Mouse (Mus musculus): Measurements from ENCODE around the gene Ppp4c. TPM values are rescaled to one million over a fixed set of nuclear protein-coding genes. Genes with fewer than 3 reads are reported as not detected.

The Ppp4c gene
- polyA plus RNA-seq, 1 experiment = 184 TPM

DNA sequence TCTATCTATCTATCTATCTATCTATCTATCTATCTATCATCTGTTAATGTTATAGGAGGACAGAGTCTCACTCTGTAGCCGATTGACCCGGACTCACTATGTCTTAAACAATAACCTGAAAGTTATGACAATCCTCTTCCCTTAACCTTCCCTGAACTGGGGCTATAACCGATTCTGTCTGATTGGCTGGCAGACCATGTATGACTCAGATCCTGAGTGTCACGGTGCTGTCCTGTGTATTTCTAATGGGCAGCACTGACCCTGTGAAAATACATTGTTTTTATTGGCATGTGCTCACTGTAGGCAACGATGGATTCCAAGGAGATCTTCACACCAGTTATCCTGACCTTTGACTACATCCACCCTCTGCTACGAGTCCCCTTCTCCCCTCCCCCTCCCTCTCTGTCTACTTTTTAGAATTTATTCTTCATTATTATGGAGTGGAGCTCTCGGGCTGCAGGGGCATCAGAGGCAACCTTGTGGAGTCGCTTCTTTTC lies 23.5 kb upstream of the Ppp4c start:
- no peak overlapping the region for H3K27ac ChIP-seq (ENCODE audit: insufficient read depth, low read length)
- no peak for DNase-seq (ENCODE audit: low read depth in 1 of 2, low spot score in 2 of 2)
- 71% methylated on average over 8 of the region's 8 CpGs for WGBS
- H3K36me3 ChIP-seq (ENCODE audit: control insufficient read depth, insufficient read depth, low read length) = no peaks in the 10 kb centered on the region
- H3K4me3 ChIP-seq (ENCODE audit: extremely low read depth, insufficient read depth, insufficient read length) = no peak overlapping the region
- TF ChIP-seq CTCF (IDR thresholded peaks at IDR 0.05; ENCODE audit: extremely low read depth, insufficient read depth, insufficient read length, insufficient replicate concordance) = no peak
- no peak for TF ChIP-seq POLR2A (IDR thresholded peaks at IDR 0.05; ENCODE audit: low read depth, low read length)
- H3K27me3 ChIP-seq (ENCODE audit: control insufficient read depth, insufficient read depth, low read length) = no peaks in the 10 kb centered on the region
- no peaks in the 10 kb centered on the region for H3K4me1 ChIP-seq (ENCODE audit: control insufficient read depth, insufficient read depth, insufficient read length)

DNA sequence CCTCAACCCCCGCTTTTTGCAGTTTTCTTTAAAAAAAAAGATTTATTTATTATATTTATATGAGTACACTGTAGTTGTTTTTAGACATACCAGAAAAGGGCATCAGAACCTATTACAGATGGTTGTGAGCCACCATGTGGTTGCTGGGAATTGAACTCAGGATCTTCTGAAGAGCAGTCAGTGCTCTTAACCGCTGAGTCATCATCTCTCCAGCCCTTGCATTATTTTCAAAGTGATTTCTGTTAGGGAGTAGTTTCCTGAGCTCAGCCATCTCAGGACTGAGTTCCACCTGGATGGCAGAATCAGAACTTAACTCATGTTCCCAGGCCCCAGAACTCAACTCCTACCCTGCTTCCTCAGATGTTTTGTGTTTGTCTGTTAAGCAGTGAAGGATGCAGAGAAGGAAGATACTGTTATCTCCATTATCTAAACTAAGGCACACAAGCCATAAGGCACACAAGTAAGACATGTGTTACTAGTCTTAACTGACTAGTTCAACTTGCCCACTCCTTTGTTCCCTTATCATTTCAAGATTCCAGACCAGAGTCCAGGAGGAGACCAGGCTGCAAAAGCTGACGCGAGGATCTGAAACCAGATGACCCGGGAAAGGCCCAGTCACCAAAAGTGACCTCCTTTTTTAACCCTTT lies 17.6 kb upstream of the Ppp4c start:
- Histone ChIP-seq H3K4me3 (ENCODE audit: extremely low read depth, insufficient read depth, insufficient read length) (no peak overlapping the region), H3K4me1 (ENCODE audit: control insufficient read depth, insufficient read depth, insufficient read length) (no peaks in the 10 kb centered on the region; the same call in none of the 2 replicates), H3K27ac (ENCODE audit: insufficient read depth, low read length) (no peak overlapping the region), H3K27me3 (ENCODE audit: control insufficient read depth, insufficient read depth, low read length) (no peaks in the 10 kb centered on the region), H3K36me3 (ENCODE audit: control insufficient read depth, insufficient read depth, low read length) (no peaks in the 10 kb centered on the region)
- WGBS = 76% methylated on average over 5 of the region's 5 CpGs
- no peak for TF ChIP-seq POLR2A (IDR thresholded peaks at IDR 0.05; ENCODE audit: low read depth, low read length)
- TF ChIP-seq CTCF (IDR thresholded peaks at IDR 0.05; ENCODE audit: extremely low read depth, insufficient read depth, insufficient read length, insufficient replicate concordance) = no peak
- no peak for DNase-seq (ENCODE audit: low read depth in 1 of 2, low spot score in 2 of 2)

DNA sequence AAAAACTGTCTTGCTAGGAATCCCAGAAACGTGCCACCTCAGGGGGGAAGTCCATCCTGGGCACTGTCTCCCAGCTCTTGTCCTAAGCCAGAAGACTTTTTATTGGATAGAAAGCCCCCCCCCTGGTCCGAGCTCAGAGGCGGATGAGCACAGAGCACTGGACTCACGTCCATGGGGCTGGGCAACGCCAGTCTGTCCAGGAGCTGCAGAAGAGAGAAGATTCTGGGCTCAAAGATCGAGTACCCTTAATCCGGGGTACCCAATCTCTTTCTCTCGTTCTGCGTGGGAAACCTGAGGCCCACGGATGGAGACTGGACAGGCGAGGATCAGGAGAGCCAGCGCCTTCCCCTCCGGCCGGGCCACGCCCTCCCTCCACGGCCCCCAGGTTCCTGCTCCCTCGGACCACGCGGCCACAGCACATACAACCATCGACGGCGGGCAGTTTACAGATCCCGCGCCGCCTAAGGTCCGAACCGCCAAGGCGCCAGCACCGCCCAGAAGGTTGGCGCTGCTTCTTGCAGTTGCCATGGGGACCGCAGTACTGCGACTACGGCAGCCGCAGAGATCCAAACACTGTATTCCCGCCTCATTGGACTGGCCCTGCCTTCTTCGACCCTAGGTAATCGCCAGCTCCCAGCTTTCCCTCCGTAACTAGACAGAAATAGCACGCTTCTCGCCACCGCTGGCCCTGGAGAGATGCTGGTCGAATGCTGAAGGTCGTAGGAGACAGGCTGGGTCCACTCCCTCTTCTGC lies 16.6 kb upstream of the Ppp4c start:
- H3K27ac ChIP-seq (ENCODE audit: insufficient read depth, low read length) = no peak overlapping the region
- H3K27me3 ChIP-seq (ENCODE audit: control insufficient read depth, insufficient read depth, low read length) = no peaks in the 10 kb centered on the region
- no peaks in the 10 kb centered on the region; the same call in none of the 2 replicates for H3K4me1 ChIP-seq (ENCODE audit: control insufficient read depth, insufficient read depth, insufficient read length)
- no peaks in the 10 kb centered on the region for H3K36me3 ChIP-seq (ENCODE audit: control insufficient read depth, insufficient read depth, low read length)
- peak overlapping the region; percentile 53 for H3K4me3 ChIP-seq (ENCODE audit: extremely low read depth, insufficient read depth, insufficient read length)
- DNase-seq (ENCODE audit: low read depth in 1 of 2, low spot score in 2 of 2) = peak in 1 of 2 experiments; percentile 55
- 2% methylated on average over 43 of the region's 43 CpGs for WGBS
- no peak for TF ChIP-seq CTCF (IDR thresholded peaks at IDR 0.05; ENCODE audit: extremely low read depth, insufficient read depth, insufficient read length, insufficient replicate concordance)
- no peak for TF ChIP-seq POLR2A (IDR thresholded peaks at IDR 0.05; ENCODE audit: low read depth, low read length)

DNA sequence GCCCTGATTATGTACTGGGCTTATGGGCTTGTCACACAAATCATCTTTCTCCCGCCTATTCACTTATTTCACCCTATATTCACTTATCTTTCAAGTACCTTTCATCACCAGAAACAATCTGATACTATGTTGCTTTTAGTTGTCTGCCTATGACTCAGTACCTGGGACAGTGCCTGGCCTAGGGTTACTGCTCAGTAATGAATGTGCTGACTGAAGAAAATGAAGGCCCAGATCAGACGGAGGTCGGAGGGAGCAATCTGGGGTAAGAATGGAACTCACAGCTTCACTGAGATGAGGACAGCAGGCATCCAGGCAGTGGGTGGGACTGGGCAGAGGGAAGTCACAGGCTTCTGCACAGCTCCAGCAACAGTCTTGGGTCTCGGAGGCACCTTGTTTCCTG lies 15.1 kb upstream of the Ppp4c start:
- Histone ChIP-seq H3K27ac (ENCODE audit: insufficient read depth, low read length) (no peak overlapping the region), H3K27me3 (ENCODE audit: control insufficient read depth, insufficient read depth, low read length) (no peaks in the 10 kb centered on the region), H3K4me3 (ENCODE audit: extremely low read depth, insufficient read depth, insufficient read length) (no peak overlapping the region), H3K4me1 (ENCODE audit: control insufficient read depth, insufficient read depth, insufficient read length) (no peaks in the 10 kb centered on the region; the same call in none of the 2 replicates), H3K36me3 (ENCODE audit: control insufficient read depth, insufficient read depth, low read length) (no peaks in the 10 kb centered on the region)
- TF ChIP-seq CTCF (IDR thresholded peaks at IDR 0.05; ENCODE audit: extremely low read depth, insufficient read depth, insufficient read length, insufficient replicate concordance) = no peak
- no peak for TF ChIP-seq POLR2A (IDR thresholded peaks at IDR 0.05; ENCODE audit: low read depth, low read length)
- no peak for DNase-seq (ENCODE audit: low read depth in 1 of 2, low spot score in 2 of 2)
- 82% methylated on average over 4 of the region's 4 CpGs for WGBS

DNA sequence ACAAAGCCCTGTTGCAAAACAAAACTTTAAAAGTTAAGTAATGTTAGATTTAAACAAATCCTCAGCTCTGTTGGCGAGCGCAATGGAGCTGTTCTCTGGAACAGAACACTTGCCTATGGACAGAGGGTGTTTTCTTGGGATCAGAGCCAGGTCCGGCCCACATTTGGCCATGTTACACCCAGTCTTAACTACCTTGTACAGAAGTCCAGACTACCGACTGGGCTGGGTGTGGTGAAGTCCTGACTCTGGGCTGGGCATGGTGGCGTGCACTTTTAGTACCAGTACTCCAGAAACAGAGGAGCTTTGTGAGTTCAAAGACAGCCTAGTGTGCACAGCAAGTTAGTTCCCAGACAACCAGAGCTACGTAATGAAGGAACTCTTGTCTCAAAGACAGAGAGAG lies 14.7 kb upstream of the Ppp4c start:
- H3K36me3 ChIP-seq (ENCODE audit: control insufficient read depth, insufficient read depth, low read length) = no peaks in the 10 kb centered on the region
- no peaks in the 10 kb centered on the region; the same call in none of the 2 replicates for H3K4me1 ChIP-seq (ENCODE audit: control insufficient read depth, insufficient read depth, insufficient read length)
- no peak overlapping the region for H3K27ac ChIP-seq (ENCODE audit: insufficient read depth, low read length)
- H3K4me3 ChIP-seq (ENCODE audit: extremely low read depth, insufficient read depth, insufficient read length) = no peak overlapping the region
- no peak for DNase-seq (ENCODE audit: low read depth in 1 of 2, low spot score in 2 of 2)
- no peaks in the 10 kb centered on the region for H3K27me3 ChIP-seq (ENCODE audit: control insufficient read depth, insufficient read depth, low read length)
- TF ChIP-seq POLR2A (IDR thresholded peaks at IDR 0.05; ENCODE audit: low read depth, low read length) (no peak), CTCF (IDR thresholded peaks at IDR 0.05; ENCODE audit: extremely low read depth, insufficient read depth, insufficient read length, insufficient replicate concordance) (no peak)
- WGBS = 81% methylated on average over 6 of the region's 6 CpGs

DNA sequence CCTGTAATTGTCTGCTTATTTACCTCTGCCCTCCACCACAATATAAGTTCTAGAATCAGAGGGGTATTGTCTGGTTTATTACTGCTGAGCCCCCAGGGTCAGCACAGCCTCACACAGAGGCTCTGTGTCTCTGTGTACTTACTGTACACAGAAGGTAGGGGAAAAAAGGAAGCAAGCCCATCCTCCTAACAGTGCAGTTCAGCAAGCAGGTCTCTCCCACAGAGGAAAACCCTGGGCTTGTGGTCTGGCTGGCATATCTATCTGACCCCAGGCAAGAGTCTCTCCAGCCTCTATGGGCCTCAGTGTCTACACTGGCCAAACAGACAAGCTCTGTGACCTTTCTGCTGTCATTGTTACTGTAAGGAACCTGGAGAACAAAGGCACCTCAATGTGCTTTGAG lies 11.5 kb upstream of the Ppp4c start:
- Histone ChIP-seq H3K4me1 (ENCODE audit: control insufficient read depth, insufficient read depth, insufficient read length) (no peaks in the 10 kb centered on the region; the same call in 1 of the 2 replicates), H3K4me3 (ENCODE audit: extremely low read depth, insufficient read depth, insufficient read length) (no peak overlapping the region), H3K27me3 (ENCODE audit: control insufficient read depth, insufficient read depth, low read length) (no peaks in the 10 kb centered on the region), H3K36me3 (ENCODE audit: control insufficient read depth, insufficient read depth, low read length) (no peaks in the 10 kb centered on the region), H3K27ac (ENCODE audit: insufficient read depth, low read length) (no peak overlapping the region)
- TF ChIP-seq CTCF (IDR thresholded peaks at IDR 0.05; ENCODE audit: extremely low read depth, insufficient read depth, insufficient read length, insufficient replicate concordance) (no peak), POLR2A (IDR thresholded peaks at IDR 0.05; ENCODE audit: low read depth, low read length) (no peak)
- no peak for DNase-seq (ENCODE audit: low read depth in 1 of 2, low spot score in 2 of 2)

DNA sequence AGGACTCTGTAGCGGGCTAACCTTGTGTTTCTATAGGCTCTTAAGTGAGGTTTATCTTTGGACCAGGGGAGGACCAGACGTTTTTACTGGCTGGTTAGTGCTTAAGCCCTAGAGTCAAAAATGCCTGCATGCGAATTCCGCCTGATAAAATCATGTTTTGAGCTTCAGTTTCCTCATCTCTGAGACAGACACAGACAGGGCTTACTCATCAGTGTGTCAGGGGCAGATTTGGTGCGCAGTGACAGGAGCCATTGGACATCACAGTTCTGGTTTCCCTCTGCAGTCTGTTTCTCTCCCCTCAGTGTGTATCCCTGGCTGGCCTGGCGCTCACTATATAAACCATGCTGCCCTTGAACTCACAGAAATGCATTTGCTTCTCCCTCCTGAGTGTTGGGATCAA lies 10.9 kb upstream of the Ppp4c start:
- no peak for DNase-seq (ENCODE audit: low read depth in 1 of 2, low spot score in 2 of 2)
- Histone ChIP-seq H3K27me3 (ENCODE audit: control insufficient read depth, insufficient read depth, low read length) (no peaks in the 10 kb centered on the region), H3K4me1 (ENCODE audit: control insufficient read depth, insufficient read depth, insufficient read length) (no peaks in the 10 kb centered on the region), H3K36me3 (ENCODE audit: control insufficient read depth, insufficient read depth, low read length) (no peaks in the 10 kb centered on the region), H3K27ac (ENCODE audit: insufficient read depth, low read length) (no peak overlapping the region), H3K4me3 (ENCODE audit: extremely low read depth, insufficient read depth, insufficient read length) (no peak overlapping the region)
- TF ChIP-seq POLR2A (IDR thresholded peaks at IDR 0.05; ENCODE audit: low read depth, low read length) (no peak), CTCF (IDR thresholded peaks at IDR 0.05; ENCODE audit: extremely low read depth, insufficient read depth, insufficient read length, insufficient replicate concordance) (no peak)
- WGBS = 80% methylated on average over 6 of the region's 6 CpGs

All from spleen, adult 2 months (tissue).